Mouse (Mus musculus) liver, adult (tissue): Measurements from ENCODE around the gene Mtfp1.

Experiments
- GATA4 ChIP-seq: IDR thresholded peaks from 2 replicates; pipeline ENCODE4 v1.6.1; 2014; ENCODE audit warnings: mild to moderate bottlenecking, low read length; ENCODE audit not compliant: insufficient replicate concordance

The Mtfp1 gene

GRCm38 (mm10) chr11:4060866-4061575, 34.2 kb downstream of the Mtfp1 start:
- TF ChIP-seq GATA4: no peak

- no peak for TF ChIP-seq GATA4
Observed at GRCm38 (mm10) chr11:4053586-4053985, 41.7 kb downstream of the Mtfp1 start.

DNA sequence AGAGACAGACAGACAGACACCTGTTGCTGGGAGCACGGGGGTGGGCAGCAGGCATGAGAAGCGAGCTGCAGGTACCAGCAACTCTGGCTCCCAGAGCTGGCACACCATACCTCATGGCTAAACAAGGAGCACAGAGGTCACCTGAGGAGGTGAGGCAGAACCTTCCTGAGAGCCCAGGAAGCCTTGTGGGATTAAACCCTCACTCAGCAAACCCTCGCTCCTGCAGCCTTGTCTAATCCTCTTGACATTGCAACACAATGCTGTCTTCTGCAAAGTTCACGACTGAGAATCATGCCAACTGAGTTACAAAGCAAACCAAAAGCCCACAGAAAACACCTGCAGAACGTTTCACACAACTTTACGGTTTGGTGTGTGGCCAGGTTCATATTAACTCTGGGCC, 46.8 kb downstream of the Mtfp1 start:
- TF ChIP-seq GATA4: no peak

DNA sequence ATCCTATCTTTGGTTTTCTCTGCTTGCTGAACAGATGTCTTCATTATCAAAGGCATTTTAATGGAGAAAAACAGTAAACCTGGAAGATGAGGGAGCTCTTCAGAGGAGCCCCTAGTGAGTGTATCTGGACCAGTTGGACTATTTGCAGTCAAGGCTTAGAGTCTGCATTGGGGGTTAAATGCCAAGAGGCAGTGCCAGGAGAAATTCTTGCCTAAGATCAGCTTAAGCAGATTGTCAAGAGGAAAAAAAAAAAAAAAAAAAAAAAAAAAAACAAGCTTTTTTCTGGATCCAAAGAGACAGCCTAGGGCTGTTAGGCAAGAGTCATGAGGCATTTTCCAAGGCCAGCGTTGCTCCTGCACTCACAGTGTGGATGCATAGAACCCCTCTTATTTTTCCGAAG, 47.5 kb downstream of the Mtfp1 start:
- no peak for TF ChIP-seq GATA4

GRCm38 (mm10) chr11:4046526-4046925, 48.7 kb downstream of the Mtfp1 start:
- TF ChIP-seq GATA4: no peak

GRCm38 (mm10) chr11:4043081-4043480, 52.2 kb downstream of the Mtfp1 start:
- TF ChIP-seq GATA4: no peak
